Mouse (Mus musculus): Measurements from ENCODE around the gene Abcc8. TPM values are rescaled to one million over a fixed set of nuclear protein-coding genes. Genes with fewer than 3 reads are reported as not detected.

Abcc8 gene
- total RNA-seq, 1 experiment, result 0.62 TPM

DNA sequence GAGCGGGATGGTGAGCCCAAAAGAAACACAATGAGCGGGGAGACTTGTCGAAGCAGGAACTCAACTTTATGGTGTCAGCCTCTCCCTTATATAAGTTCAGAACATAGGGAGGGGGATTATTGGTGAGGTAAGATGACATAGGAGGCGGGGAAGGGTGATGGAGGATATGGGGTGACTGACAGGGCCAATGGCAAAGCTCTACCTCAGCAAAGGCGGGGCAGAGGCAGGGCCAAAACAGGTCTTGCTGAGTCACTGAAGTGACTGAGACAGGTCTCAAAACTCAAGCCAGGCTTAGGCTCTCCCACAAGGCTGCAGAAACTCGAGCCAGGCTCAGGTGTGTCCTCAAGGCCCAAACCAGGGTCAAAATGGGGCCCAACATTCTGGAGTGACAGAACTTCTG lies 93.5 kb downstream of the Abcc8 start:
- TF ChIP-seq MAFK (IDR thresholded peaks at IDR 0.05; ENCODE audit: insufficient read depth, low read depth, low read length) (no peak), CHD2 (IDR thresholded peaks at IDR 0.05; ENCODE audit: low read depth, low read length) (no peak), ZNF384 (IDR thresholded peaks at IDR 0.05; ENCODE audit: low read depth, low read length) (no peak), HCFC1 (IDR thresholded peaks at IDR 0.05; ENCODE audit: borderline replicate concordance, insufficient read depth, low read length) (no peak), ZC3H11A (IDR thresholded peaks at IDR 0.05; ENCODE audit: borderline replicate concordance, low read depth, low read length) (no peak)
- DNase-seq (ENCODE audit: low read depth, low spot score), result no peak
- H3K4me1 ChIP-seq (ENCODE audit: control insufficient read depth in 2 of 2, insufficient read depth in 2 of 2, low read length in 2 of 2, poor library complexity in 1 of 2), result peaks cover 0 to 4% of the 10 kb centered on the region in 2 experiments; a peak in 1 of 4 replicates
- H3K9me3 ChIP-seq (ENCODE audit: control insufficient read depth, insufficient read depth, low read depth, low read length), result no peaks in the 10 kb centered on the region
- peaks cover 21% of the 10 kb centered on the region for H3K36me3 ChIP-seq (ENCODE audit: control insufficient read depth, insufficient read depth, low read length, poor library complexity, severe bottlenecking)
- in situ Hi-C loops (cut with MboI; ENCODE audit: low sequenced_read_pairs in 2 of 2, unreplicated experiment in 2 of 2), result no loop called here
- H3K4me3 ChIP-seq (ENCODE audit: insufficient read depth in 1 of 2, low read depth in 1 of 2, low read length in 2 of 2, poor library complexity in 1 of 2, severe bottlenecking in 1 of 2), result no peak overlapping the region
- H3K27ac ChIP-seq (ENCODE audit: insufficient read depth, low read depth, low read length, poor library complexity, severe bottlenecking), result no peak overlapping the region
- H3K9ac ChIP-seq (ENCODE audit: insufficient read depth, low read depth, low read length, poor library complexity, severe bottlenecking), result no peak overlapping the region

DNA sequence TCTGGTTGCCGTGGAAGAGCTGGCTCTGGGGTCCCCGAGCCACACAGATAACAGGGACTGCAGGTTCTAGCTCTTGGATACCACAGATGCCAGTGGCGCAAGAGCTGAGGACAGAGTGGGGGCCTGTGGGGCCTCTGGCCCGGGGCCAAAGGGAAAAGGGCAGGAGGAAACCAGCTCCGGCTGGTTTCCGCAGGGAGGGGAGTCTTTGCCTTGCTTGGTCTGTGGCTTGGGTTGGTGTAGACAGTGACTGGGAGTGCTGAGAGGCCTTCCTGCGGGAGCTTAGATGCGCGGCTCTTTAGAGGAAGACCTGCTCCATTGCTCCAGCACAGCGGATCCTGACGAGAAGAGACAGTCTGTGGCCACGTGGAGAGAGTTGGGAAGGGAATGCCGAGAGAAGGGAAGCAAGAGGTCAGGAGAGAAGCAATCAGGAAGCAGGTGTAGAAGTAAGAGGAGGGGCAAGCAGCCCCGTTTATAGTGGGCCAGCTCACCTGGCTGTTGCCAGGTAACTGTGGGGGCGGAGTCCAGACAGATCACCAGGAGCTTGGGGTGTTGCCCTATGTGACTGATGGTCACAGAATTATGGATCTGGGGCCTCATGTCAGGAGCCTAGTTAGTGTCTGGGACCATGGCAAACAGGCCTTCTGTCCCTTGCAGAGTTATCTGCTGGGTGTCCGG lies 94.9 kb downstream of the Abcc8 start:
- no peak overlapping the region for H3K4me3 ChIP-seq (ENCODE audit: insufficient read depth in 1 of 2, low read depth in 1 of 2, low read length in 2 of 2, poor library complexity in 1 of 2, severe bottlenecking in 1 of 2)
- peaks cover 0 to 4% of the 10 kb centered on the region in 2 experiments; a peak in 1 of 4 replicates for H3K4me1 ChIP-seq (ENCODE audit: control insufficient read depth in 2 of 2, insufficient read depth in 2 of 2, low read length in 2 of 2, poor library complexity in 1 of 2)
- no peak for DNase-seq (ENCODE audit: low read depth, low spot score)
- no peak overlapping the region for H3K9ac ChIP-seq (ENCODE audit: insufficient read depth, low read depth, low read length, poor library complexity, severe bottlenecking)
- no peak for TF ChIP-seq HCFC1 (IDR thresholded peaks at IDR 0.05; ENCODE audit: borderline replicate concordance, insufficient read depth, low read length)
- no peak for TF ChIP-seq ZNF384 (IDR thresholded peaks at IDR 0.05; ENCODE audit: low read depth, low read length)
- no peak for TF ChIP-seq MAFK (IDR thresholded peaks at IDR 0.05; ENCODE audit: insufficient read depth, low read depth, low read length)
- no peak for TF ChIP-seq ZC3H11A (IDR thresholded peaks at IDR 0.05; ENCODE audit: borderline replicate concordance, low read depth, low read length)
- TF ChIP-seq CHD2 (IDR thresholded peaks at IDR 0.05; ENCODE audit: low read depth, low read length), result no peak
- H3K36me3 ChIP-seq (ENCODE audit: control insufficient read depth, insufficient read depth, low read length, poor library complexity, severe bottlenecking), result peaks cover 34% of the 10 kb centered on the region
- H3K9me3 ChIP-seq (ENCODE audit: control insufficient read depth, insufficient read depth, low read depth, low read length), result no peaks in the 10 kb centered on the region
- no peak overlapping the region for H3K27ac ChIP-seq (ENCODE audit: insufficient read depth, low read depth, low read length, poor library complexity, severe bottlenecking)
- in situ Hi-C loops (cut with MboI; ENCODE audit: low sequenced_read_pairs in 2 of 2, unreplicated experiment in 2 of 2), result no loop called here

DNA sequence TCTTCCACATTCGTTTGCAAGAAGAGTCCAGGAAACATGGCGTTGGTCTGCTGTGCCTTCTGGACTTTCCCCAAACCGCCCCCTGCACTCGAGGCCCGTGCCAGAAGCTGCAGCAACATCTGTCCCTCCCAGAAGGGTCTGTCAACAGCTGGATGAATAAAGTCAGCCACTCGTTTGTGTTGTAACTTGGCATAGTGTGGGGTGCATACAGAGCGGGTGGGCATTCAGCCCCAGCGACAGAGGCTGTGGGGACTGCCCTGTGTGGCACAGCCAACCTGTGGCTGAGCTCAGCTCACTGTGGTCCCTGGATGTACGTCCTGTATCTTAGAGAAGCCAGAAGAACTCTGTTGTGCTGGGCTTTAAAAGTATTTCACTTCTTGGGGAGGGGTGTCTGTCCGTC lies 95.8 kb downstream of the Abcc8 start:
- Histone ChIP-seq H3K9me3 (ENCODE audit: control insufficient read depth, insufficient read depth, low read depth, low read length) (no peaks in the 10 kb centered on the region), H3K36me3 (ENCODE audit: control insufficient read depth, insufficient read depth, low read length, poor library complexity, severe bottlenecking) (peaks cover 35% of the 10 kb centered on the region), H3K9ac (ENCODE audit: insufficient read depth, low read depth, low read length, poor library complexity, severe bottlenecking) (no peak overlapping the region), H3K4me3 (ENCODE audit: insufficient read depth in 1 of 2, low read depth in 1 of 2, low read length in 2 of 2, poor library complexity in 1 of 2, severe bottlenecking in 1 of 2) (no peak overlapping the region), H3K4me1 (ENCODE audit: control insufficient read depth in 2 of 2, insufficient read depth in 2 of 2, low read length in 2 of 2, poor library complexity in 1 of 2) (peaks cover 0 to 4% of the 10 kb centered on the region in 2 experiments; a peak in 1 of 4 replicates), H3K27ac (ENCODE audit: insufficient read depth, low read depth, low read length, poor library complexity, severe bottlenecking) (no peak overlapping the region)
- in situ Hi-C loops (cut with MboI; ENCODE audit: low sequenced_read_pairs in 2 of 2, unreplicated experiment in 2 of 2), result no loop called here
- no peak for DNase-seq (ENCODE audit: low read depth, low spot score)
- TF ChIP-seq ZNF384 (IDR thresholded peaks at IDR 0.05; ENCODE audit: low read depth, low read length), result no peak
- no peak for TF ChIP-seq ZC3H11A (IDR thresholded peaks at IDR 0.05; ENCODE audit: borderline replicate concordance, low read depth, low read length)
- TF ChIP-seq CHD2 (IDR thresholded peaks at IDR 0.05; ENCODE audit: low read depth, low read length), result no peak
- TF ChIP-seq HCFC1 (IDR thresholded peaks at IDR 0.05; ENCODE audit: borderline replicate concordance, insufficient read depth, low read length), result no peak
- TF ChIP-seq MAFK (IDR thresholded peaks at IDR 0.05; ENCODE audit: insufficient read depth, low read depth, low read length), result no peak

DNA sequence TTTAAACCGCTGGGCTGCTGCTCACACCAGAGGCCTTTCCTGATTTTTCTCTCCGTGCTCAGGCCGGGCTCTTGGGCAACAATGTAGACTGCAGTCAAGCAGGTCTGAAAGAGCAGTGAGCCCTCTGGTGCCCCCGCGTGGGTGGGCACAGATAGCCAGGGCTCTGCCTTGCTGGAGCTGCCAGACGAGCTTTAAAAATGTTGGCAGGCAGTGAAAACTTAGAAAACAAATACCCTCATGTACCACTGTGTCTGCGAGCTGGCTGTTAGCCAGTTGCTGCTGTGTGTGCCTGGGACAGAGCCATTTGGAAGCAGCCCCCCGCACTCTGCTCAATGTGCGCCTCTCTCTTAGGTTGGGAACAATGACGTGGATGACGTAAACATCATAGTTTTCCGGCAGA lies 102.2 kb downstream of the Abcc8 start:
- TF ChIP-seq CHD2 (IDR thresholded peaks at IDR 0.05; ENCODE audit: low read depth, low read length), result no peak
- TF ChIP-seq HCFC1 (IDR thresholded peaks at IDR 0.05; ENCODE audit: borderline replicate concordance, insufficient read depth, low read length), result no peak
- TF ChIP-seq ZC3H11A (IDR thresholded peaks at IDR 0.05; ENCODE audit: borderline replicate concordance, low read depth, low read length), result no peak
- TF ChIP-seq MAFK (IDR thresholded peaks at IDR 0.05; ENCODE audit: insufficient read depth, low read depth, low read length), result no peak
- no peak for TF ChIP-seq ZNF384 (IDR thresholded peaks at IDR 0.05; ENCODE audit: low read depth, low read length)
- Histone ChIP-seq H3K27ac (ENCODE audit: insufficient read depth, low read depth, low read length, poor library complexity, severe bottlenecking) (no peak overlapping the region), H3K4me1 (ENCODE audit: control insufficient read depth in 2 of 2, insufficient read depth in 2 of 2, low read length in 2 of 2, poor library complexity in 1 of 2) (no peaks in the 10 kb centered on the region), H3K4me3 (ENCODE audit: insufficient read depth in 1 of 2, low read depth in 1 of 2, low read length in 2 of 2, poor library complexity in 1 of 2, severe bottlenecking in 1 of 2) (no peak overlapping the region), H3K9ac (ENCODE audit: insufficient read depth, low read depth, low read length, poor library complexity, severe bottlenecking) (no peak overlapping the region), H3K36me3 (ENCODE audit: control insufficient read depth, insufficient read depth, low read length, poor library complexity, severe bottlenecking) (peaks cover 58% of the 10 kb centered on the region), H3K9me3 (ENCODE audit: control insufficient read depth, insufficient read depth, low read depth, low read length) (no peaks in the 10 kb centered on the region)
- DNase-seq (ENCODE audit: low read depth, low spot score), result no peak
- in situ Hi-C loops (cut with MboI; ENCODE audit: low sequenced_read_pairs in 2 of 2, unreplicated experiment in 2 of 2), result no loop called here
